Mouse (Mus musculus) midbrain, embryonic 16.5 days (tissue): ENCODE results near the gene Mcts2. TPM values are rescaled to one million over a fixed set of nuclear protein-coding genes. Genes with fewer than 3 reads are reported as not detected.

Source experiments
- ATAC-seq: fragments of 200-750 bp; cut with Nextera tagmentation; 2 replicates; pipeline ENCODE4 v1.8.0; 2017; ENCODE audit warnings: moderate TSS enrichment
- H3K27ac ChIP-seq: fragments of 300-500 bp; sonication (generic); 2 replicates; pipeline ENCODE4 v1.5.1; 2014; ENCODE audit warnings: mild to moderate bottlenecking, low read length, mixed read lengths
- H3K27me3 ChIP-seq: fragments of 300-500 bp; sonication (generic); 2 replicates; pipeline ENCODE4 v1.6.1; 2014; ENCODE audit warnings: low read depth, low read length, mixed read lengths; ENCODE audit not compliant: control insufficient read depth, insufficient read depth
- H3K36me3 ChIP-seq: fragments of 300-500 bp; sonication (generic); 2 replicates; pipeline ENCODE4 v1.6.1; 2014; ENCODE audit warnings: mild to moderate bottlenecking, low read length, moderate library complexity, mixed read lengths; ENCODE audit not compliant: control insufficient read depth, insufficient read depth
- H3K4me1 ChIP-seq: fragments of 300-500 bp; sonication (generic); 2 replicates; pipeline ENCODE4 v1.6.1; 2014; ENCODE audit warnings: mild to moderate bottlenecking, low read length, mixed read lengths; ENCODE audit not compliant: control insufficient read depth, insufficient read depth
- H3K4me2 ChIP-seq: fragments of 300-500 bp; sonication (generic); 2 replicates; pipeline ENCODE4 v1.6.1; 2014; ENCODE audit warnings: mild to moderate bottlenecking, low read length, mixed read lengths
- H3K4me3 ChIP-seq: fragments of 300-500 bp; sonication (generic); 2 replicates; pipeline ENCODE4 v1.5.1; 2014; ENCODE audit warnings: low read depth, mild to moderate bottlenecking, low read length, moderate library complexity, mixed read lengths
- H3K9ac ChIP-seq: fragments of 300-500 bp; sonication (generic); 2 replicates; pipeline ENCODE4 v1.6.1; 2014; ENCODE audit warnings: low read depth, low read length, mixed read lengths
- H3K9me3 ChIP-seq: fragments of 300-500 bp; sonication (generic); replicated peaks from 2 replicates; pipeline ENCODE4 v1.6.1; 2014; ENCODE audit warnings: mild to moderate bottlenecking, low read length, mixed read lengths; ENCODE audit not compliant: control insufficient read depth, poor library complexity, severe bottlenecking
- WGBS: fragments of 180-500 bp; shearing (Covaris S2); extraction: QIAGEN DNeasy Blood & Tissue Kit; methylation state at CpG from one replicate; pipeline ENCODE4 v1.1.7; 2014; 5-methylcytosine and 5-hydroxymethylcytosine counted together
- polyA plus RNA-seq: library from polyadenylated mRNA; unstranded; fragments of >200 nt; fragmentation: Nextera tagmentation; extraction: Ambion mirVana; gene quantifications from 2 replicates; pipeline ENCODE4 v1.2.1, GENCODE M21; 2015

Gene Mcts2
- polyA plus RNA-seq, 1 experiment from 2014 or later = 31.1 TPM

DNA sequence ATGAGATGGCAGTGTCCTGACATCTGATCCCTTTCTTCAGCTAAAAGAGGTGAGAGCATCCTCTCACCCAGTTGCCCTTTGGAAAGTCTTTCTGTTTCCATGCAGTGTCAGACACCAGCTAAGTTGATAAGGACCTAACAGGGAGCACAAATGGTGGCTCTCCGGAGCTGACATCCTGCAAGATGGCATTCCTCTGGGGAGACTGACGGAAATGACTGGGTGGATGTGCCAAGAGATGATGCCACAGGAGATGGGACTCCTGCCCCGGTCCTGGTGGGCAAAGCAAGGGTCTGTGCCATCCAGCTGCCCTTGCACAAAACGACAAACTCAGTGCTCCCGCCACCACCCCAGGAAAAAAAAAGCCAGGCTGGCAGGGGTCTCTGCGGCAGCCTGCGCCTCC lies 20.4 kb downstream of the Mcts2 start:
- peak overlapping the region; percentile 58 for H3K4me2 ChIP-seq
- peaks cover 19% of the 10 kb centered on the region for H3K36me3 ChIP-seq
- peak overlapping the region; percentile 79 for H3K9ac ChIP-seq
- no peak; the same call in 1 of the 2 replicates for ATAC-seq
- H3K9me3 ChIP-seq = no peaks in the 10 kb centered on the region
- H3K27me3 ChIP-seq = no peaks in the 10 kb centered on the region
- WGBS = 17% methylated on average over 7 of the region's 7 CpGs
- H3K4me3 ChIP-seq = peak overlapping the region; percentile 43
- H3K4me1 ChIP-seq = peaks cover 18% of the 10 kb centered on the region
- H3K27ac ChIP-seq = peak overlapping the region; percentile 72

DNA sequence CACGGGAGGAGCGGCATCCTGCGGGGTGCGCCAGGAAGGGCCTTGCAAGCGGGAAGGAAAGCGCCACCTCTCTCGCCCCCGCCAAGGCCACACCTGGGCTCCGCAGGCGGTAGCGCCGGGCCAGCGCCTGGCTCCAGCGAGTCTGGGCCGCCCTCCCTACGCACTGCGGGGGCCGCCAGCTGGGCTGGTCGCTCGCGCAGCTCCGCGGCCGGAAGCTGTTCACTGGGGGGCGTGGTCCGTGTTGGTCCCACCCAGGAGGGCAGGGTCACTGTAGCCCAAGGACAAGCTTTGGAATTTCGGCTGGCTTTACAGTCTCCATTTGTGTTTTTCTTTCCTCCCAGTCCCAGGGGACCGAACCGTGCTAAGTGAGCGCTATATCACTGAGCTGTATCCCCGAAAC lies 20.8 kb downstream of the Mcts2 start:
- peaks cover 16% of the 10 kb centered on the region for H3K36me3 ChIP-seq
- peak overlapping the region; percentile 79 for H3K9ac ChIP-seq
- WGBS = 2% methylated on average over 28 of the region's 31 CpGs
- peak overlapping the region; percentile 58 for H3K4me2 ChIP-seq
- peak; percentile 91 for ATAC-seq
- H3K9me3 ChIP-seq = no peaks in the 10 kb centered on the region
- H3K4me1 ChIP-seq = peaks cover 18% of the 10 kb centered on the region
- peak overlapping the region; percentile 72 for H3K27ac ChIP-seq
- H3K4me3 ChIP-seq = peak overlapping the region; percentile 43
- no peaks in the 10 kb centered on the region for H3K27me3 ChIP-seq

DNA sequence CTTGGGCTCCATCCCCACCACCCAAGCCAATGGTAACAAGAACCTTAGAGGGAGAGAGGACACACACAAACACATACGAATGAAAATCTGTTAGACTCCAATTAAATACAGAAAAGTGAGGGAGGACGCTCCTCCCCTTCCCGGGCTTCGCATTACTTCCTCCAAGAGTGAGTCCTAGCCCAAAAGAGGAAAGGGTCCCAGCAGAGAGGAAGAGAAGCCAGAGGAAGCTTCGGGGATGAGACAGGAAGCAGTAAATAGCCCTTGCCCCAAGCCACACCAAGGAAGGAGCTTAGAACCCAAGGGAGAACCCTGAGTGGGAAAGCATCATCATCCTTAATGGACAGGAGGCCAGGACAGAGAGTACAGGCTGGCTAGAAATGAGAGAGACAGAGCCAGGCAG lies 22.2 kb downstream of the Mcts2 start:
- H3K4me3 ChIP-seq = no peak overlapping the region
- H3K4me1 ChIP-seq = peaks cover 18% of the 10 kb centered on the region
- no peak overlapping the region for H3K27ac ChIP-seq
- no peak overlapping the region for H3K9ac ChIP-seq
- no peak for ATAC-seq
- H3K36me3 ChIP-seq = peaks cover 9% of the 10 kb centered on the region
- H3K9me3 ChIP-seq = no peaks in the 10 kb centered on the region
- H3K4me2 ChIP-seq = no peak overlapping the region
- H3K27me3 ChIP-seq = no peaks in the 10 kb centered on the region
- 95% methylated on average over 5 of the region's 5 CpGs for WGBS

DNA sequence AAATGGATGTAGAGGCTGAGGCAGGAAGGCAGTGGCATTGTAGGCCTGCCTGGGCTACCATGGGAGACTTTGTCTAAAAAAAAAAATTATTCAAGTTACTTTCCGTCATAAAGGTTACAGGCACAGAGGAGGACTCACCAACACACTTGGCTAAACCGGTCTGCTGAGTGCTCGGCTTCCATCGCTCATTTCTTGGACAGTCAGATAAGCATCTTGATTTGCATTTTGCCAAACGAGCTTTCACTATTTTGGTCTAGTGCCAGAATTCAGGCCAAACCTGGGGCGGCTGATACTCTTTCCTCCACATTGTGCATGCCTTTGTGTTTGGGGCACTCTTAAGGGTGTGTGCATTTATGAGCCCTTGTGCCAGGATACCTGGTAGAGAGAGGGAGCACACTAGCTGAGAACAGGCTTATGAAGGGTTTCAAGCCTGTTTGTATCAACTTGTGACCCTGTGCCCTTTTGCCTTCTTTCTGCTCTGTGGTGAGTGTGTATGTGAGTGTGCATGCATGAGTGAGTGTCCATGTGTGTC lies 29.5 kb downstream of the Mcts2 start:
- H3K4me2 ChIP-seq = no peak overlapping the region
- no peak overlapping the region for H3K27ac ChIP-seq
- H3K9ac ChIP-seq = no peak overlapping the region
- H3K27me3 ChIP-seq = no peaks in the 10 kb centered on the region
- H3K36me3 ChIP-seq = no peaks in the 10 kb centered on the region
- WGBS = 53% methylated on average over 6 of the region's 6 CpGs
- H3K4me1 ChIP-seq = no peaks in the 10 kb centered on the region
- no peak overlapping the region for H3K4me3 ChIP-seq
- H3K9me3 ChIP-seq = no peaks in the 10 kb centered on the region
- ATAC-seq = no peak

GRCm38 (mm10) chr2:152717652-152718051 lies 30.8 kb downstream of the Mcts2 start:
- H3K36me3 ChIP-seq = no peaks in the 10 kb centered on the region
- H3K27me3 ChIP-seq = no peaks in the 10 kb centered on the region
- no peak overlapping the region for H3K4me2 ChIP-seq
- no peak; the same call in 1 of the 2 replicates for ATAC-seq
- peak overlapping the region; percentile 12; the same call in 1 of the 2 replicates for H3K27ac ChIP-seq
- H3K9me3 ChIP-seq = no peaks in the 10 kb centered on the region
- WGBS = 39% methylated on average over 11 of the region's 11 CpGs
- H3K4me1 ChIP-seq = no peaks in the 10 kb centered on the region
- no peak overlapping the region for H3K4me3 ChIP-seq
- H3K9ac ChIP-seq = no peak overlapping the region

DNA sequence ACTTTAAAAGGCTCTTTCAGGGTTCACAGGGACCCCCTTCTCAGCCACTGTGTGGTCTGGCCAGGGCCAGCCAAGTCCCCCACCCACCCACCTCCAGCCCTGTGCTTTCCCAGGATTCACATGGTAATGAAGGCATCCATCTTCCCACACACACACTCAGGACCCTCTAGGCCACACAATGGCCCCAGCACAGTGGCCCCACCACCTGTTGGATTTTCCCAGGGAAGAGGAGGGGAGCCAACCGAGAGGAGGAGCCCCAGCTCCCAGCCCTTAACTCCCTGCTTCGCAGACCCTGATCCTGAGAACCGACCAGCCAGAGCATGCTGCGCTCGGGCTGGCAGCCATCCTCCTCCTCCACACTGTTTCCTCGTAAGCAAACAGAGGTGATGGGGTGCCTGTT lies 31.2 kb downstream of the Mcts2 start:
- Histone ChIP-seq H3K9ac (no peak overlapping the region), H3K27me3 (no peaks in the 10 kb centered on the region), H3K36me3 (no peaks in the 10 kb centered on the region), H3K4me1 (no peaks in the 10 kb centered on the region), H3K4me2 (no peak overlapping the region), H3K4me3 (no peak overlapping the region), H3K9me3 (no peaks in the 10 kb centered on the region), H3K27ac (no peak overlapping the region)
- ATAC-seq = peak; percentile 68
- 12% methylated on average over 6 of the region's 6 CpGs for WGBS

DNA sequence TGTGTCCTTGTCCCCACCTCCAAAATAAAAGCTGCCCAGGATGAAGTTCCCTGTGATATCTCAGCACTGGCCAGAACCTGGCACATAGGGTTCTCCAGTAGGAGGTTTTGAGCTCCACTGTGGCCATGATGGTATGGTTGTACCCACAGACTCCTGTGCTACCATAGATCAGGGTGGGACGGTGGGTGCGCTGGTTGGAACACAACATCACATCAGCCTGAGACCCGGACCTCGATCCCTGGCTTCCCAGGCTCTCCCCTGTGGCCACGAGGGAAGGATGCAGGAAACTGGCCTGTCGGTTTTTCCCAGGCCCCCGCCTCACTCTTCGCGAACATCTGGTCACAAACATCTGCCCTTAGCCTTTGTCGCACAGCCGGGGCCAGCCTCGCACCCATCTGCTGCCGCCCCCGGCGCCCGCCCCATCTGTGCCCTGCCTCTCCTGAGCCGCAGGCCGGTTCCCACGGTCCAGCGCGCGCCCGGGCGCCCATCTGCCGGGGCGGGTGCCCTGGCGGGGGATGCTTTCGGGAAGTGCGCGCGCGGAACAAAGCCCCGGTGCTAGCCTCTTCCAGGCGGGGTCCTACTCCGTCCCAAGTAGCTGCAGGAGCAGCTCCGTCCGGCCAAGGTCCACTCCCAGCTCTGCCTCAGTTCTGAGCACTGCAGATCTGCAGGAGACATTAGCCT lies 37.0 kb downstream of the Mcts2 start:
- Histone ChIP-seq H3K9ac (peak overlapping the region; percentile 61), H3K4me1 (no peaks in the 10 kb centered on the region), H3K27ac (no peak overlapping the region), H3K4me3 (peak overlapping the region; percentile 30), H3K4me2 (peak overlapping the region; percentile 56), H3K27me3 (0 out of 2 replicates have a peak, but pooled peaks cover 2% of the 10 kb centered on the region), H3K36me3 (no peaks in the 10 kb centered on the region), H3K9me3 (no peaks in the 10 kb centered on the region)
- 2% methylated on average over 33 of the region's 37 CpGs for WGBS
- ATAC-seq = peak; percentile 62; the same call in 1 of the 2 replicates

DNA sequence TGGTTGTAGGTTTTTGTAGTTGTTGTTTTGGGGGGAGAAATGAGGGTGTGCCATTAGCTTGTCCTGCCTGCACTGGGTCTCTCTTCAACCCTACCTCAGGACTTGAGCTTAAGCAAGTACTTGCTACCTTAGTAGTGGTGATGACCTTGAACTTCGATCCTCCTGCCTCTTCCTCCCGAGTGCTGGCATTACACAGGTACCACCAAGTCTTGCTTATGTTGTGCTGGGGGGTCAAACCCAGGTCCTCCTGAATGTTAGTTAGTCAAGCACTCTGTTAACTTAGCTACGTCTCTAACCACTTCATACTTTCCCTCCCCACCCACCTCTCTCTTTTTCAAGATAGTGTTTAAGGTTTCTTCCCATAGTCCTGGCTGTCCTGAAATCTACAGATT lies 37.5 kb downstream of the Mcts2 start:
- H3K9ac ChIP-seq = peak overlapping the region; percentile 61; the same call in 1 of the 2 replicates
- no peak for ATAC-seq
- peak overlapping the region; percentile 30 for H3K4me3 ChIP-seq
- H3K9me3 ChIP-seq = no peaks in the 10 kb centered on the region
- H3K27me3 ChIP-seq = 0 out of 2 replicates have a peak, but pooled peaks cover 2% of the 10 kb centered on the region
- H3K4me2 ChIP-seq = no peak overlapping the region
- H3K4me1 ChIP-seq = no peaks in the 10 kb centered on the region
- H3K27ac ChIP-seq = no peak overlapping the region
- H3K36me3 ChIP-seq = no peaks in the 10 kb centered on the region
- 70% methylated on average over 3 of the region's 3 CpGs for WGBS

DNA sequence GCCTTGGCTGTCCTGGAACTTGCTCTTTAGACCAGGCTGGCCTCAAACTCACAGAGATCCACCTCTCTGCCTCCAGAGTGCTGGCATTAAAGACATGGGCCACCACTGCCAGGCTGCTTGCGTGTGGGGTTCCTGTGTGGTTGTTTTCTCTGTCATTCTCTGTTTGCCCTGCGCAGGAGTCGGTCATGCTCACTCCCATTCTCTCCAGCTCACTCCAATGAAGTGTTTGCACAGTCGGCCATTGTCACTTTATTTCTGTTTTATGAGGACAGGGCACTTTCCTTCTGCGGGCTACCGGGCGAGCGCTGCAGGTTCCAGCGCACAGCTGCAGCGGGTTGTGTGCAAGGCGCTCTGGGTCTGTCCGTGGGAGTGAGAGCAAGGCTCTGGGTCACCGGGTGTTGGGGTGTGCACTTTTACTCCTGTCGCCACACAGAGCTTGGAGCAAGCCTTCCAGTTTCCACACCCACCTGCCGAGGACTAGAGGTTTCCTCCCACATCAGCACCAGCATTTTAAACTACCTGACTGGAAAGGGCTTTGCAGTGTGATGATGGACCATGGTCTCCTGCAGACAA lies 38.4 kb downstream of the Mcts2 start:
- H3K27me3 ChIP-seq = 0 out of 2 replicates have a peak, but pooled peaks cover 2% of the 10 kb centered on the region
- H3K27ac ChIP-seq = no peak overlapping the region
- no peak overlapping the region for H3K9ac ChIP-seq
- no peaks in the 10 kb centered on the region for H3K9me3 ChIP-seq
- H3K4me1 ChIP-seq = no peaks in the 10 kb centered on the region
- ATAC-seq = no peak
- 70% methylated on average over 15 of the region's 15 CpGs for WGBS
- no peak overlapping the region for H3K4me2 ChIP-seq
- no peak overlapping the region for H3K4me3 ChIP-seq
- H3K36me3 ChIP-seq = no peaks in the 10 kb centered on the region
